Mouse (Mus musculus): ENCODE data around the gene Zhx3.

- TF ChIP-seq CTCF (IDR thresholded peaks at IDR 0.05; ENCODE audit: control insufficient read depth, insufficient read depth, insufficient read length) (no peak), MYOG (IDR thresholded peaks at IDR 0.05; ENCODE audit: control insufficient read depth, extremely low read depth, insufficient read length) (no peak), MAX (IDR thresholded peaks at IDR 0.05) (no peak), CEBPB (IDR thresholded peaks at IDR 0.05; ENCODE audit: low read depth) (no peak)
These were observed 133.0 kb downstream of the Zhx3 start for GRCm38 (mm10) chr2:160739647-160740356.

Data from C2C12 (cell line).